Mouse (Mus musculus) cerebellum, adult 2 months (tissue): ENCODE measurements around the gene Gstp1.

Experiments used
- CTCF ChIP-seq: fragments of 200-500 bp; IDR thresholded peaks from 2 replicates; pipeline ENCODE4 v1.5.1; 2011; ENCODE audit warnings: low read depth, mild to moderate bottlenecking, control low read depth, low read length, moderate library complexity, borderline replicate concordance; ENCODE audit not compliant: insufficient read depth
- POLR2A ChIP-seq: fragments of 200-500 bp; IDR thresholded peaks from 2 replicates; pipeline ENCODE4 v1.6.1; 2011; ENCODE audit warnings: low read length, control low read depth, borderline replicate concordance; ENCODE audit not compliant: insufficient read depth

- no peak for TF ChIP-seq CTCF
- no peak for TF ChIP-seq POLR2A
Measured at GRCm38 (mm10) chr19:3996747-3997146, 41.0 kb downstream of the Gstp1 start.
